Mouse (Mus musculus): Measurements from ENCODE around the gene Six5.

Gene Six5

DNA sequence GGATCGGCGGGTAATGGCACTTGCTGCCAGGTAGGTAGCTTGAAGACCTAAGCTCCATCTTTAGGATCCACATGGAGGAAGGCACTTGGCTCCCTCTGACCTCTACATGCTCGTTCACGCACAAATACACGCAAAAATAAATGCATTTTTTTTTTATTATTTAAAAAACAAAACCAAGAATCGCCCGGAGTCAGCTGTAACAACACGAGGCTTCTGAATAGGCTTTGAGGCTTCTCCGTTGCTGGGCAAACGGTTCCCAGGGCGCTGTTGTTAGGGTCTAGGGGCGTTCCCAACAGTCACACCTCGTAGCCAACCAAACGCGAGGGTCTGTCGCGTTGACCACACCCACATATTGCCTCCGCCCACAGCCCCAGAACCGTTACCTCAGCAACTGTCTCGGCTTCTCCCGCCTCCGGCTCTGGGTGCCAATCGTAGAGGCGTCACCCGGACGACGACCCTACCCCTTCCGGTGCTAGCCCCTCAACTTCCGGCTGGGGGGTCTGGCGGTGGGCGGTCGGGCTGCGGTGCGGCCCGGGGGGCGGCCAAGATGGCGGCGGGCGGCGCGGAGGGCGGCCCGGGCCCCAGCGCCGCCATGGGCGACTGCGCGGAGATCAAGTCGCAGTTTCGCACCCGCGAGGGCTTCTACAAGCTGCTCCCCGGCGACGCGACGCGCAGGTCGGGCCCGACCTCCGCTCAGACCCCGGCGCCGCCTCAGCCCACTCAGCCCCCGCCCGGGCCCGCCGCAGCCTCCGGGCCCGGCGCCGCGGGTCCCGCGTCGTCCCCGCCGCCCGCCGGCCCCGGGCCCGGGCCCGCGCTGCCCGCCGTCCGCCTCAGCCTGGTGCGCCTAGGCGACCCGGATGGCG lies 18.4 kb upstream of the Six5 start, which contains the start of gene Dmwd:
Dmwd (plus strand) TSS at position 505 of the 863 bp plus-strand sequence.
- DNase-seq (ENCODE audit: low spot score): peak; percentile 78

DNA sequence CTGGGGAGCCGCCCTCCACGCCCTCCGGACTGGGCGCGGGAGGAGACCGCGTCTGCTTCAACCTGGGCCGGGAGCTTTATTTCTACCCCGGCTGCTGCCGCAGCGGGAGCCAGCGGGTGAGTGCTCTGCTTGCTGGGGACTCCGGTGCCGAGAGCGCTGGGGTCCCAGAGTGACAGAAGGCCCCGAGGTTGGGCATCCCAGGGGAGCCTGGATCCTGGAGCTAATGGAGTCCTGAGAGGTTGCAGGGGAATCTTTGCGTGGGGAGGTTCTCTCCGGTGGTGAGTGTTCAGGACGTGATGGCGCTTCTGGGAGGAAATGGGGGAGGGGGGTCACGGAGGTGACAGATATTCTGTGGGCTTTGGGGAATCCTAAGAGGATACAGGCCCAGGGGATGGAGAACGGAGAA lies 17.8 kb upstream of the Six5 start:
- no peak for DNase-seq (ENCODE audit: low spot score)

DNA sequence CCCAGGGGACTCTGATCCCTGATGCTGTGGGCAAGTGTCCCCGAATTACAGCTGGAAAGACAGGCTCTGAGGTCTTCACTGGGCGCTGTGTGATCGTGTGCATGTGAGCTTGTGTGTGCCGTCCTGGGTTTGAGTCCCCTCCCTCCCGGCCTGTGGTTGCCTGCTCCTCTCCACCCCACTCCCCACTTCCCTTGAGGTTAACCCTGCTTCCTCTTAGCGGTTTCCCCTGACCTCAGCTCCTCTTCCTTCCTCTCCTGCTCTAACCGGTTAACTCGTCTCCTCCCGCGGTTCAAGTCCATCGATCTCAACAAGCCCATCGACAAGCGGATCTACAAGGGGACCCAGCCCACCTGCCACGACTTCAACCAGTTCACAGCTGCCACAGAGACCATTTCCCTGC lies 16.6 kb upstream of the Six5 start:
- DNase-seq (ENCODE audit: low spot score): no peak

DNA sequence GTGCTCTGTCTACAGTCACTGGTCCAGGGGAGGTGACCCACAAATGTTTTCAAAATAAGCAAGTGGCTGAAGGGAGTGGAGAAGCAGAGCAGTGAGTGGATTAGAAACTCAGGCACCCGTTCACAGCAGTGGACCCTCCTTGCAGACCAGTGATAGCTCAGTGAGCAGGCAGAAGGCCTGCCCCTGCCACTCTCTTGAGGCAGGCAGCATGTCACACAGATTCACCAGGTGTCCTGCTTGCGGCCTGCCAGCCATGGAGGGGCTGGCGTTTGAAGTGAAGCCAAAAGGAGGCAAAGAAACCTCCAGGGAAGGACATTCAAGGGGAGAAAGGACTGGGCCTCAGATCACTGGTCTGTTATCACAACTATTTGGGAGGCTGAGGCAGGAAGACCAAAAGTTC lies 15.7 kb upstream of the Six5 start:
- no peak for DNase-seq (ENCODE audit: low spot score)

DNA sequence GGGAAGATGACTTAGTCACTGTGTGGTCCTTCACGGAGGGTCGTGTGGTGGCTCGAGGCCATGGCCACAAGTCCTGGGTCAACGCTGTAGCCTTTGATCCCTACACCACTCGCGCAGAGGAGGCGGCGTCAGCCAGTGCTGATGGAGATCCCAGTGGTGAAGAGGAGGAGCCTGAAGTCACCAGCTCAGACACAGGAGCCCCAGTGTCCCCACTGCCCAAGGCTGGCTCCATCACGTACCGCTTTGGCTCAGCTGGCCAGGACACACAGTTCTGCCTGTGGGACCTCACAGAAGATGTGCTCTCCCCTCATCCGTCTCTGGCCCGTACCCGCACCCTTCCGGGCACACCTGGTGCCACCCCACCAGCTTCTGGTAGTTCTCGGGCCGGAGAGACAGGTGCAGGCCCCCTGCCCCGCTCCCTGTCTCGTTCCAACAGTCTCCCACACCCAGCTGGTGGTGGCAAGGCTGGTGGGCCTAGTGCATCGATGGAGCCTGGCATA lies 13.9 kb upstream of the Six5 start:
- DNase-seq (ENCODE audit: low spot score): no peak

DNA sequence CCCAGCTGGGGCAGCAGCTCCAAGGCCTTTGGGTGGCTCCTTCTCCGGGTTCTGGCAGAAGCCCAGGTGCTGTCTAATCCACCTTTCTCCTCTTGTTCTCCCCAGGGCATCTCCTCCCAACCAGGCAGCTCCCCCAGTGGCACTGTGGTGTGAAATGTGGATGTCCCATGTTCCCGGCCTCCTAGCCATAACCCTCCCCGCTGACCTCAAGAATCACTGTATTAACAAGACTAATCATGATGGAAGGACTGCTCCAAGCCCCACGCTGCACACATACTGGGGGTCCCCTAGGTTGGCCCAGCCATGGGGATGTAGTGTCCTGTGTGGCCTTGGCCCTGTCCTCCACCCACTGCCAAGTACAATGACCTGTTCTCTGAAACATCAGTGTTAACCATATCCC lies 12.2 kb upstream of the Six5 start:
- DNase-seq (ENCODE audit: low spot score): no peak

DNA sequence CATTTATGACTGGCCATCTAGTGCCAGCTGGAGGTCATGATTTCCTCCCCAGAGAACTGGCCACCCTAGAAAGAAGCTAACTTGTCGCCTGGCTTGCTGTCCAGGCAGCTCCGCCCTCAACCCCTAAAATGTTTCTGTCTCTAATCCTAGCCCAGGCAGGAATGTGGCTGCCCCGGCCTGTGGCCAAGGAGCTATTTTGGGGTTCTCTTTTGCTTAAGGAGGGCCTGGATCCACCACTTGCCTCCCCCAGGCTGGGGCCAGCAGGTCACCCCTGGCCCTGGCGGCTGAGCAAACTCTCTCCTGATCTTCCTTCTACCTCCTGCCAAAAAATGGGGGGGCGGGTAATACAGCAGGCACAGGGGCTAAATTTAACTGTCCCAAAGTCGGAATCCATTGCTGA lies 11.3 kb upstream of the Six5 start:
- DNase-seq (ENCODE audit: low spot score): no peak

DNA sequence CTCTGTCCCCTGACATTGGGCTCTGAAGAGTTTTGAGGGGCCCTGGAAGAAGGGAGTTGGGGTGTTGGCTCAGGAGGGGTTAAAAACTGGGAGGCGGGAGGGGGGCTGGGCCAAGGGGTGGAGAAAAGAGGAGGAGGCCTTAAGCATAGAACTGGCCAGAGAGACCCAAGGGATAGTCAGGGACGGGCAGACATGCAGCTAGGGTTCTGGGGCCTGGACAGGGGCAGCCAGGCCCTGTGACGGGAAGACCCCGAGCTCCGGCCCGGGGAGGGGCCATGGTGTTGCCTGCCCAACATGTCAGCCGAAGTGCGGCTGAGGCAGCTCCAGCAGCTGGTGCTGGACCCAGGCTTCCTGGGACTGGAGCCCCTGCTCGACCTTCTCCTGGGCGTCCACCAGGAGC lies 10.7 kb upstream of the Six5 start, which contains the start of gene Dmpk:
Dmpk (plus strand) TSS at position 149 of the 400 bp plus-strand sequence.
- DNase-seq (ENCODE audit: low spot score): no peak

DNA sequence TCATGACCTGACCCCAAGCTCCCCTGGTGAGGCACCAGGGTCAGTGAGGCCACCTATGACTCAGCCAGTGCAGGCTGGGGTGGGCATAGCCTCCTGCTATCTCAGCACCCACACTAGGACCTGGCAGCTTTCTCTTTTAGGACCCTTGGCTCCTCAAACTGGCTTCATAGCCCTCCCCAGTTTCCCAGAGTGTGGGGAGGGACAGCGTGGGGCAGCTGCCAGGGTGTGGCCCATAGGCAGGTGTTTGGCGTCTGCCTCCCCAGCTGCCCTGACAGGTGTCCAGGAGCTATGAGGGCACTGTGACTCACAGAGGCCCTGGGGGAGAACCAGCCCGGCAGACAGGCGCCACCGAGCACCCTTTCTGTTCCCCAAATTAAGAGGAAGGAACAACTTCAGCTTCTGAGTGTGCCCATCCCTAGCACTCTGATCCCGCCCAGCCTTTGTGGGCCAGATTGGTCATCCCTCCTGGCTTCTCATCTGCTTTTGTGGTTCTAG lies 10.1 kb upstream of the Six5 start:
- DNase-seq (ENCODE audit: low spot score): no peak

DNA sequence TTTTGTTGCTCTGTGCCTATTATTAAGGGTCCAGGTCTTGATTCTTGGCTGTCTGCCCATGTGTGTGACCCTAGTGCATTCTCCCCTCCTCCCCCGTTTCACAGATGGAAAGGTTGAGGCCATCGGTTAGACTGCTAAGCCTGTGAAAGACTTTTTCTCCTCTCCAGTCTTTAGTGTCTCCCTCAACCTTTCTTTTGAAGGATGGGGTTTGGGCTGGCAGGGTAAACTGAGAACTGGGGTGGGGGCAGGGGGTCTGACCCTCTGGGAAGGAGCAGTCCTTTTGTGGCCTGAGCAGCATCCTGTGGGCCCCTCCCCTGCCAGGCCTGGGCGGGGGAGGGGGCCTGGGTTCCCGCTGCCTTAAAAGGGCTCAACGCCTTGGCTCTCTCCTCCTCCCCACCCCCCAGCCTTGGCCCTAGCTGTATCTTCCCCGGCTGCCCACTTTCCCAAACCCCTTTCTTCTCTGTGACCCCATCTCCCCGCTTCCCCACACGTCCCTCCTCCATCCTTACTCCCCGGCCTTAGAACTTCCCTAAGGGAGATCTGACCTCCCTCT lies 9.4 kb upstream of the Six5 start:
- DNase-seq (ENCODE audit: low spot score): no peak

DNA sequence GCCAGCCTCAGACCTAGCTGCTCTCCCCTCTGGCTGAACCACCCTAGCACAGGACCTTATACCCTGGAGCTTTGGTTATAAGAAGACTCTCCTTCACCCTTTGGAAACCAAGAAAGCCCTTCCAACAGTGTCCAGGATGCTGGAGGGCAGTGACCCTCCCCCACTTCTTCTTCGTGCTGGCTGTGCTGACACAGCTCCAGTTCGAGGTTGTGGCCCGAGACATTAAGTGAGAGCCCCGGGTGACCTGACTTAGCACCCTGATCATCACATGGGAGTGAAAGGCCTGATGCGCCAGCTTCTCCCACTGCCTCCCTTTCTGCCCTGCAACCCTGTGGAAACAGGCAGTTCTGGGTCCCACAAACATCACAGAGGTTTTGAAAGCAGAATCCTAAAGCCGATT lies 8.9 kb upstream of the Six5 start:
- no peak for DNase-seq (ENCODE audit: low spot score)

DNA sequence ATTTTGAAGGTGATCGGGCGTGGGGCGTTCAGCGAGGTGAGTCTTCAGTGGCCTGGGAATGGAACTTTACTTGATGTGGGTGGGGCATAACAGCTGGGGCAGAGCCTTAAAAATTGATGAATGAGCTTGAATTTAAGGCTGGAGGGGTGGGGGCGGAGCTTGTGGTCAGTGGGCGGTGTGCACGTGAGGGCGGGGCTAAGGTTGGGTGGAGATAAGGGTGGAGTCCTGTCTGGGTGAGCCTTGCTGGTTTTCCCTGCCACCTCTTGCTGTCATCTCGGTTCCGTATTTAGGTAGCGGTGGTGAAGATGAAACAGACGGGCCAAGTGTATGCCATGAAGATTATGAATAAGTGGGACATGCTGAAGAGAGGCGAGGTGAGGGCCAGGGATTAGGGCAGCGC lies 8.4 kb upstream of the Six5 start:
- DNase-seq (ENCODE audit: low spot score): no peak

DNA sequence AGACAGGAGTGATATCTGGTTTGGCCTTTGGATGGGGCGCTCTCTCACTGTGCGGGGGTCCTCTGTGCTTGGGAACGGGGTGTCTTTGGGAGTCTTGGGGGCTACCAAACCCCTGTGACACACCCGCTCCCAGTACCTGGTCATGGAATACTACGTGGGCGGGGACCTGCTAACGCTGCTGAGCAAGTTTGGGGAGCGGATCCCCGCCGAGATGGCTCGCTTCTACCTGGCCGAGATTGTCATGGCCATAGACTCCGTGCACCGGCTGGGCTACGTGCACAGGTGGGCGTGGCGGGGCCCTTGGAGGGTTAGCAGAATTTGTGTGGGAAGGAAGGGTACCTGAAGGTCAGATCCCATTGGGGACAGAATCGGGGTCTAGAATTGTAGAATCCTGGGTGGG lies 7.6 kb upstream of the Six5 start:
- no peak for DNase-seq (ENCODE audit: low spot score)

DNA sequence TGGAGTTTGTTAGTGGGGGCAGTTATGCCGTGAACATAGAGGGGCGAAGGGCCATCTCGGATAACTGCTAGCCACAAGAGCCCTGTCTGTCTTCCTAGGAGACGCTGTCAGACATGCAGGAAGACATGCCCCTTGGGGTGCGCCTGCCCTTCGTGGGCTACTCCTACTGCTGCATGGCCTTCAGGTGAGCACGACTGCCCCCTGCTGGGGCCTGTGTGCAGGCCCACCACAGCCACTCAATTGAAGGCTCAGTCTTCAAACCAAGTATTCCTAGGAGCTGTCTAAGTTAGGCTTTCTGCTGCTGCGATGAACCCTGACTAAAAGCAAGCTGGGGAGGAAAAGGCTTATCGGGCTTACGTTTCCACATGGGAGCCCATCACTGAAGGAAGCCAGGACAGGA lies 5.6 kb upstream of the Six5 start:
- DNase-seq (ENCODE audit: low spot score): peak; percentile 57

DNA sequence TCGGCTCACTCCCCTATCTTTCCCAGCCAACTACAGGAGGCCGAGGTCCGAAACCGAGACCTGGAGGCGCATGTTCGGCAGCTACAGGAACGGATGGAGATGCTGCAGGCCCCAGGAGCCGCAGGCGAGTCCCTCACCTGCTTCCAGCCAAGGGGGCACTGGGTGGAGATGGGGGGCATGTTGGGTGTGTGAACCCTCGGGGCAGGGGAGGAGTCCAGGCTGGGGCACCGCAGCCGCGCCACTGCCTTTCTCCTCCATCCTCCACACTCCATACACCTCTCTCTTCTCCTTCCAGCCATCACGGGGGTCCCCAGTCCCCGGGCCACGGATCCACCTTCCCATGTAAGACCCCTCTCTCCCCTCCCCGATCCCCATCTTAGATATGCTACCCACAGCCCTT lies 2.5 kb upstream of the Six5 start:
- no peak for DNase-seq (ENCODE audit: low spot score)

DNA sequence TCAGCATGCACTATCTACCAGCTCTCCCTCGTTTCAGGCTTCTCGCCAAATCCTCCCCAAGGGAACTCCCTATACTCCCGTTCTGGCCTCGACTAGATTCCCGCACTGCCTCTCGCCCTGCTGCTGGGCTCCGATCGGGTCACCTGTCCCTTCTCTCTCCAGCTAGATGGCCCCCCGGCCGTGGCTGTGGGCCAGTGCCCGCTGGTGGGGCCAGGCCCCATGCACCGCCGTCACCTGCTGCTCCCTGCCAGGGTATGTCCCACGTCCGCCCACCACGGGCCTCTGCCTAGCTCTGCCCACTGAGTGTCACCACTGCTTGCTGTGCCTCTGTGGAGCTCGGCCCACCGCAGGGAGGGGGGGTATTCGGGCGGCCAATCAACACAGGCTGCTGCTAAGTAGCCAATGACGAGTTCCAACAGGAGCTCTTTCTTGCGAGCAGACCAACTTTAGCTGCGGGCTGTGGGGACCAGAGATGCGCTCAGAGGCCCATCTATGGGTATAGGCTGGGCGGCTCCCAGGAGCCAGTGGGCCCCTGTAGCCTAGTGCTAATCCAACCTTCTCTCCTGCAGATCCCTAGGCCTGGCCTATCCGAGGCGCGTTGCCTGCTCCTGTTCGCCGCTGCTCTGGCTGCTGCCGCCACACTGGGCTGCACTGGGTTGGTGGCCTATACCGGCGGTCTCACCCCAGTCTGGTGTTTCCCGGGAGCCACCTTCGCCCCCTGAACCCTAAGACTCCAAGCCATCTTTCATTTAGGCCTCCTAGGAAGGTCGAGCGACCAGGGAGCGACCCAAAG lies 1.8 kb upstream of the Six5 start:
- no peak for DNase-seq (ENCODE audit: low spot score)

DNA sequence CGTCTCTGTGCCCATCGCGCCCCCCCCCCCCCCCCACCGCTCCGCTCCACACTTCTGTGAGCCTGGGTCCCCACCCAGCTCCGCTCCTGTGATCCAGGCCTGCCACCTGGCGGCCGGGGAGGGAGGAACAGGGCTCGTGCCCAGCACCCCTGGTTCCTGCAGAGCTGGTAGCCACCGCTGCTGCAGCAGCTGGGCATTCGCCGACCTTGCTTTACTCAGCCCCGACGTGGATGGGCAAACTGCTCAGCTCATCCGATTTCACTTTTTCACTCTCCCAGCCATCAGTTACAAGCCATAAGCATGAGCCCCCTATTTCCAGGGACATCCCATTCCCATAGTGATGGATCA lies 1.2 kb upstream of the Six5 start:
- peak; percentile 83 for DNase-seq (ENCODE audit: low spot score)

DNA sequence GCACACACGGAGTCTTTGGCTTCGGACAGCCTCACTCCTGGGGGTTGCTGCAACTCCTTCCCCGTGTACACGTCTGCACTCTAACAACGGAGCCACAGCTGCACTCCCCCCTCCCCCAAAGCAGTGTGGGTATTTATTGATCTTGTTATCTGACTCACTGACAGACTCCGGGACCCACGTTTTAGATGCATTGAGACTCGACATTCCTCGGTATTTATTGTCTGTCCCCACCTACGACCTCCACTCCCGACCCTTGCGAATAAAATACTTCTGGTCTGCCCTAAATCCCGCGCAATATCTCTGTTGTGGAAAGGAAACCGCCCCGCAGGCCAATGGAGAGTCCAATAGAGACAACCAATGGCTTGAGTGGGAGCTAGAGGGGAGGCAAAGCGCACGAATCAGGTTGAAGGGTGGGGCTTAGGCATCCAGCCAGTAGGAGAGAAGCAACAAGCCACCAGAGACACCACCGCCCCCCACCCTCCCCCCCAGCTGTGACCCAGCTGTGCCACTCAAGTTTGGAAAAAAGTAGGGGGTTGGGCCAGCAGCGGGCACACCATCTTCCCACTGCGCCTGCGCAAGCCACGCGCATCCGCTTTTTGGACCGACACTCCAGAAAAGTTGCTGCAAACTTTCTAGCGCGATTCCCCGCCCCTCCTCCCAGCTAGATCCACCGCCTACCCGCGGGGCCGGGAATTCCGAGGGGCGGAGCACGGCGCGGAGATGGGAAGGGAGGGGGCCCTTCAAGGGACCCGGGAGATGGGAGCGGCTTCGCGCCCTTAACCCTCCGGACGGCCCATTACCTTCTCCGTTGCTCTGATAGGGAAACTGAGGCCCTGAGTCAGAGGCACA lies 633 bp upstream of the Six5 start:
- DNase-seq (ENCODE audit: low spot score): peak; percentile 93

DNA sequence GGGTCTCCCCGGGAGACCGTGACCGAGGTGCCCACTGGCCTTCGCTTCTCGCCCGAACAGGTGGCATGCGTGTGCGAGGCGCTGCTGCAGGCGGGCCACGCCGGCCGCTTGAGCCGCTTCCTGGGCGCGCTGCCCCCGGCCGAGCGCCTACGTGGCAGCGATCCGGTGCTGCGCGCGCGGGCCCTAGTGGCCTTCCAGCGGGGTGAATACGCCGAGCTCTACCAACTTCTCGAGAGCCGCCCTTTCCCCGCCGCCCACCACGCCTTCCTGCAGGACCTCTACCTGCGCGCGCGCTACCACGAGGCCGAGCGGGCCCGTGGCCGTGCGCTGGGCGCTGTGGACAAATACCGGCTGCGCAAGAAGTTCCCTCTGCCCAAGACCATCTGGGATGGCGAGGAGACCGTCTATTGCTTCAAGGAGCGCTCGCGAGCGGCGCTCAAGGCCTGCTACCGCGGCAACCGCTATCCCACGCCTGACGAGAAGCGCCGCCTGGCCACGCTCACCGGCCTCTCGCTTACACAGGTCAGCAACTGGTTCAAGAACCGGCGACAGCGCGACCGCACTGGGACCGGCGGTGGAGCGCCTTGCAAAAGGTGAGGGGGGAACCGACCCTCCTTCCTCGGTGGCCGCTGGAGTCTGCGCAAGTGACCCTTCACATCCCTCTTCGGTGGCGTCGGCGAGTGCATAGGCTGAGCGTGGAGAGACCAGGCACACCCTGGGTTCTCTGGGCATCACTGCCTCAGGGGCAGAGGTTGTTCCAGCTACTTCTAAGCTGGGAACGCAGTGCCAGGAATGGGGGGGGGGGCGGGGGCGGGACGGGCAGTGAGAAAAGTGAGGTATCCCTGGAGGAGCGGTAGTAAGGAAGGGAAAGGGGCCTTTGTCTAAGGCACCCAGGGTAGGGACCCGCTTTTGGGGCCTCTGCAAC lies 694 bp downstream of the Six5 start:
- peak; percentile 52 for DNase-seq (ENCODE audit: low spot score)

DNA sequence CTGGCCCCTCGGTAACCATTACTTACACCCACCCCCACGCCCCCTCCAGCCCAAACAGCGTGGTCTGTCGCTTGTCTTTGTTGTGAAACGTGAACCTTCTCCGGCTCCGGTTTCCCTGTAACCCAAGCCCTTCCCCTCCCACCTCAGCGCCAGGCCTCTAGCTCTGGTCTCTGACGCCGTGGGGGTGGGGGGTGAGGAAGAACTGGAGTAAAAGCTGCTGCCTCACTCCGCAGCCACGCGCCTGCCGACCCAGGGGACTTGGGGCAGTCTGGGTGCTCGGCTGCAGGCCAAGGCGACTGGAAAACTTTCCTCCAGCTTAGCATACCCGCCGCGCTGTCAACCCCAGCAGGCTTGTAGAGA lies 1.3 kb downstream of the Six5 start:
- peak; percentile 57 for DNase-seq (ENCODE audit: low spot score)

Measured in urinary bladder, postnatal 25 days (tissue).